ENCODE assay signal across 9 mouse cellular contexts in genomic region chr4:97754241-97754640, GRCm38 (mm10). TPM values are rescaled to one million over a fixed set of nuclear protein-coding genes. Genes with fewer than 3 reads are reported as not detected.
DNase-seq lines count a peak whose midpoint lies in the region; ATAC-seq lines count a peak whose summit lies in the region.
"Had no signal": no experiment of that assay in that cellular context is flagged by ENCODE, and none has a peak within 500 bp of the region (broad histone marks: within the 10 kb centered on the region; RNA-seq: fewer than 3 reads in every experiment).

No protein-coding gene starts in this region.

- 2% methylated on average over 12 of the region's 12 CpGs for WGBS in heart, embryonic 10.5 days
- 3% methylated on average over 12 of the region's 12 CpGs for WGBS in limb, embryonic 10.5 days
- 41% methylated on average over 12 of the region's 12 CpGs for WGBS in intestine, embryonic 15.5 days

- peaks cover 56% of the 10 kb centered on the region for H3K27me3 ChIP-seq in heart, embryonic 10.5 days (ENCODE audit: insufficient read depth, poor library complexity, severe bottlenecking)
- peaks cover 75% of the 10 kb centered on the region for H3K27me3 ChIP-seq in limb, embryonic 10.5 days (ENCODE audit: low read depth, poor library complexity, severe bottlenecking)
- H3K27me3 ChIP-seq in intestine, embryonic 15.5 days (replicated peaks): no peaks in the 10 kb centered on the region

- no peaks in the 10 kb centered on the region for H3K9me3 ChIP-seq in heart, embryonic 10.5 days
- H3K9me3 ChIP-seq in limb, embryonic 10.5 days (replicated peaks): no peaks in the 10 kb centered on the region
- no peaks in the 10 kb centered on the region for H3K9me3 ChIP-seq in intestine, embryonic 15.5 days

- H3K27ac ChIP-seq in heart, embryonic 10.5 days: peak overlapping the region; percentile 62
- H3K27ac ChIP-seq in limb, embryonic 10.5 days: peak overlapping the region; percentile 21; the same call in 1 of the 2 replicates
- H3K27ac ChIP-seq in intestine, embryonic 15.5 days: no peak overlapping the region

- no peak for ATAC-seq in intestine, embryonic 15.5 days

- H3K4me3 ChIP-seq in heart, embryonic 10.5 days: peak overlapping the region; percentile 31
- H3K4me3 ChIP-seq in limb, embryonic 10.5 days: no peak overlapping the region
- no peak overlapping the region for H3K4me3 ChIP-seq in intestine, embryonic 15.5 days (replicated peaks)

- no peak overlapping the region for H3K9ac ChIP-seq in intestine, embryonic 15.5 days

- intact Hi-C loops in left cerebral cortex, postnatal 4 days (cut with DNase I): loop anchor here (5.0 to 10.0 kb wide), 3 partner anchors 571 to 717 kb away; no protein-coding TSS in a partner anchor

- H3K4me2 ChIP-seq in intestine, embryonic 15.5 days (replicated peaks): no peak overlapping the region; the same call in 1 of the 2 replicates

- peaks cover 23% of the 10 kb centered on the region for H3K4me1 ChIP-seq in heart, embryonic 10.5 days
- H3K4me1 ChIP-seq in limb, embryonic 10.5 days: peaks cover 55% of the 10 kb centered on the region
- H3K4me1 ChIP-seq in intestine, embryonic 15.5 days (replicated peaks): peaks cover 3% of the 10 kb centered on the region; the same call in 1 of the 2 replicates

- peak; percentile 35 for DNase-seq in left cerebral cortex, postnatal 4 days
- no peak for DNase-seq in left cerebral cortex, adult 11 months (ENCODE audit: low spot score)
- DNase-seq in brain, adult 2 months (ENCODE audit: low read depth, low spot score): peak; percentile 24
- DNase-seq in heart, embryonic 10.5 days (ENCODE audit: low spot score): no peak
- DNase-seq in limb, embryonic 10.5 days (ENCODE audit: low spot score): no peak
- DNase-seq in yolk sac, embryonic 10.5 days (ENCODE audit: low spot score): peak; percentile 48
- DNase-seq in thymus, postnatal 36 days: no peak

- H3K36me3 ChIP-seq in heart, embryonic 10.5 days: no peaks in the 10 kb centered on the region
- no peaks in the 10 kb centered on the region for H3K36me3 ChIP-seq in limb, embryonic 10.5 days
- H3K36me3 ChIP-seq in intestine, embryonic 15.5 days: no peaks in the 10 kb centered on the region

RNA-seq across cellular contexts. Expression of gene Nfia, which starts 18.3 kb away (rescaled TPM):
- 10 to 100 TPM; 97.1 to 99.7 TPM for total RNA-seq in left cerebral cortex, postnatal 4 days (2021)
- polyA plus RNA-seq in heart, embryonic 10.5 days (2016; fragmentation: Nextera tagmentation; extraction: Ambion mirVana): 14.4 and 19.6 TPM in 2 replicates
- polyA plus RNA-seq in limb, embryonic 10.5 days (2016; fragmentation: Nextera tagmentation; extraction: Ambion mirVana): 6.7 and 21.3 TPM in 2 replicates
- polyA plus RNA-seq in intestine, embryonic 15.5 days (2015; fragmentation: Nextera tagmentation; extraction: Ambion mirVana): 30.2 and 37.3 TPM in 2 replicates

RNA-seq across cellular contexts. Expression of gene E130114P18Rik, which starts 23.6 kb away (rescaled TPM):
- total RNA-seq in left cerebral cortex, postnatal 4 days (2021): 1 to 10 TPM; 6.6 to 8.2 TPM
- polyA plus RNA-seq in heart, embryonic 10.5 days (2016; fragmentation: Nextera tagmentation; extraction: Ambion mirVana): 0.33 and 1.1 TPM in 2 replicates
- 2.8 and 11.0 TPM in 2 replicates for polyA plus RNA-seq in limb, embryonic 10.5 days (2016; fragmentation: Nextera tagmentation; extraction: Ambion mirVana)
- 2.5 and 3.9 TPM in 2 replicates for polyA plus RNA-seq in intestine, embryonic 15.5 days (2015; fragmentation: Nextera tagmentation; extraction: Ambion mirVana)
- total RNA-seq: MEL had no signal

Comparison
In these comparisons a context has a peak if more than half of its experiments do, and no peak if none do; other contexts are left out.
1. DNase-seq: peak in left cerebral cortex, postnatal 4 days (single experiment), brain, adult 2 months (single experiment) and yolk sac, embryonic 10.5 days (single experiment); none in left cerebral cortex, adult 11 months (single experiment), heart, embryonic 10.5 days (single experiment), limb, embryonic 10.5 days (single experiment) and thymus, postnatal 36 days (0 of 2).